Mouse (Mus musculus): Measurements from ENCODE around the gene Klhdc7b. TPM values are rescaled to one million over a fixed set of nuclear protein-coding genes. Genes with fewer than 3 reads are reported as not detected.

Gene Klhdc7b
- under 1 TPM; 0.13 to 0.18 TPM for total RNA-seq (2021)
- long read RNA-seq, result 0 reads

DNA sequence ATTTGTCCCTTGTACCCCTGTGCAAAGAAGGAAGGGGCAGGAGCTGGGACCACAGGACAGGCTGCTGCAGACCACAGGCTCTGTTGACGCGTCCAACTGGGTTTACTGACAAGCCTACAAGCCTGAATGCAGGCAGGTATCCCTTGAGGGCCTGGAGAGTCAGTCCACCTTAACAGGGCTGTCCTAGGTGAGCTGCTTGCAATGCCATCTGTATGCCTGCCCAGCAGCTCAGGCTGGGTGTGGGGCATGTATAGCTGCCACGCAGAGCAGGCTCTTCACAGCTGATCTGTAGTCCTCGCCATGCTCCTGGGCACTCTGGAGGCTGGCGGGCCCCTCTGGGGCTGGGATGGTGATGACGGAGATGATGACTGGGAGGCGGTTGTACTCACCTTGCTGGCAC, at the start of gene Klhdc7b:
Gene Klhdc7b, plus strand, starts transcription at position 301 of the 400 bp plus-strand sequence.
- DNase-seq (ENCODE audit: low spot score in 2 of 2), result no peak

DNA sequence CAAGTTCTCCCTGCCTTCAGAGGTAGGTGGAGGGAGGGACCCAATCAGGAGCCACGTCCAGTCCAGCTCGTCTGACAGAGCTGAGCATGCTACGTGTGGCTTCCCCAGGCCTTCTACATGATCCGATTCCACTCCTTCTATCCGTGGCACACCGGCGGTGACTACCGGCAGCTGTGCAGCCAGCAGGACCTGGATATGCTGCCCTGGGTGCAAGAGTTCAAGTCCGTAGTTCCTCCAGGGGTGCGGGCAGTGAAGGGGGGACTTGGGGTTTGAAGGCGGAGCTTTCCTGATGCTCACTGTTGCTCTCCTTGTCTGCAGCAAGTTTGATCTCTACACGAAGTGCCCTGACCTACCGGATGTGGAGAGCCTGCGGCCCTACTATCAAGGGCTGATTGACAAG, 48.3 kb upstream of the Klhdc7b start:
- DNase-seq (ENCODE audit: low spot score in 2 of 2), result no peak

DNA sequence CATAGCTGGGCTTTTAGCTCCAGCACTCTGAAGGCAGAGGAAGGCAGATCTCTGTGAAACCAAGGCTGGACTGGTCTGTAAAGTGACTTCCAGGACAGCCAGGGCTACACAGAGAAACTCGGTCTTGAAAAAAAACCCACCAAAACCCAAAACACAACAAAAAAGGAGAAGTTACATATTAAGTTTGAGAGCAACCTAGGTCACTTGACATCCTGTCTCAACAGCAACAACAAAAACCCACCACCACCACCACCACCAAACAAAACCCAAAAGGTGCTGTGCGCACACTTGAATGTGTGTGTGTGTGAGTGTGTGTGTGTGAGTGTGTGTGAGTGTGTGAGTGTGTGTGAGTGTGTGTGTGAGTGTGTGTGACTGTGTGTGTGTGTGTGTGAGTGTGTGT, 45.0 kb upstream of the Klhdc7b start:
- no peak for DNase-seq (ENCODE audit: low spot score in 2 of 2)

DNA sequence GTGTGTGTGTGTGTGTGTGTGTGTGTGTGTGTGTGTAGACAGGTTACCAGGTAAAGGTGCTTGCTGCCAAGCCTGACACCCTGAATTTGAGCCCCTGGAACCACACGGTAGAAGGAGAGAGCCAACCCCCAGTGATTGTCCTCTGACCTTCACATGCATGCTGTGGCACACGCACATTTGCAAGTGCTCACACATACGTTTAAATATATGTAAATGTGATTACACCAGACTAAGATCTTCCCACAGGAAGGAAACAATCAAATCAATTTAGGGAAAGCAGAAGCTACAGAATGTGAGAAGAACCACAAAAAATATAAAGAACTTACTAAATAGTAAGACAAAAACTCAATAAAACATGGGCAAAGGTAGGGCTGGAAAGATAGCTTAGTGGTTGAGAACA, 44.6 kb upstream of the Klhdc7b start:
- DNase-seq (ENCODE audit: low spot score in 2 of 2), result no peak

DNA sequence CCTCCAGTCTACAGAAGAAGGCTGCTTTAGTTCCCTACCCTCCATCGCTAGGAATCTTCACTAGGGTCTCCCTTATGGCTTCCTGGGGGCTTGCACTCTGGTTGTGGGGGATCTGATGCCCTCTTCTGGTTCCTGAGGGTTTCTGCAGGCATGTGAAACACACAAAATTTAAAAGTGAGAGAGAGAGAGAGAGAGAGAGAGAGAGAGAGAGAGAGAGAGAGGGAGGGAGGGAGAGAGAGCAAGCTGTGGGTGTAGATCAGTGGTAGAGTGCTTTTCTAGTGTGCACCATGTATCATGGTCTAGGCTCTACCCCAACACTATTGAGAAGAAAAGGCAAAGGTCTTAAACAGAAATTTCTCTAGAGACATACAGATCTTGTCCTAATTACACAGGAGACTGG, 43.0 kb upstream of the Klhdc7b start:
- no peak for DNase-seq (ENCODE audit: low spot score in 2 of 2)

DNA sequence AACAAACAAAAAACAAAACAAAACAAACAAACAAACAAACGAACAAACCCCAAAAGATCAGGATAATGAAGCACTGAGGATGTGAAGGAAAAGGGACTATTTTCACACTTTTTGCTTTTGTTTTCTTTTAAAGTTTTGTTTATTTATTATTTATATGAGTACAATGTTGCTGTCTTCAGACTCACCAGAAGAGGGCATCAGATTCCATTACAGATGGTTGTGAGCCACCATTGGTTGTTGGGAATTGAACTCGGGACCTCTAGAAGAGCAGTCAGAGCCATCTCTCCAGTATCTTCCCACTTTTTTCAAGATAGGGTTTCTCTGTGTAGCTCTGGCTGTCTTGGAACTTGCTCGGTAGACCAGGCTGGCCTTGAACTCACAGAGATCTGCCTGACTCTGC, 41.4 kb upstream of the Klhdc7b start:
- no peak for DNase-seq (ENCODE audit: low spot score in 2 of 2)

DNA sequence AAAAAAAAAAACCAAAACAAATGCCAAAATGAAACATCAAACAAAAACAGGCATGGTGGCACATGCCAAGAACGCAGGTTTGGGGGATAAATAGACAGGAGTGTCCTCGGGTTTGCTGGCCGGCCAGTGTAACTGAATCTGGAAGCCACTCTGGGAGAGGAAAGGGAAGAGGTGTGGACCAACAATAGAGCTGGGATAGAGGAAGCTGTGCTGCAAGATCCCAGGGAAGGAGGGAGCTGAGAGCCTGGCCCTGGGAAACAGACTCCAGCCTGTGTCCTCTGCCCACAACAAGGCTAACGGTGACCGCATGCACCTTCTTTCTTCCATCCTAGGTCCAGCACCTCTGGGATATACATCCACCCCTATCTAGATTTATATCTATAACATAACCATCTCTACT, 34.3 kb upstream of the Klhdc7b start:
- no peak for DNase-seq (ENCODE audit: low spot score in 2 of 2)

DNA sequence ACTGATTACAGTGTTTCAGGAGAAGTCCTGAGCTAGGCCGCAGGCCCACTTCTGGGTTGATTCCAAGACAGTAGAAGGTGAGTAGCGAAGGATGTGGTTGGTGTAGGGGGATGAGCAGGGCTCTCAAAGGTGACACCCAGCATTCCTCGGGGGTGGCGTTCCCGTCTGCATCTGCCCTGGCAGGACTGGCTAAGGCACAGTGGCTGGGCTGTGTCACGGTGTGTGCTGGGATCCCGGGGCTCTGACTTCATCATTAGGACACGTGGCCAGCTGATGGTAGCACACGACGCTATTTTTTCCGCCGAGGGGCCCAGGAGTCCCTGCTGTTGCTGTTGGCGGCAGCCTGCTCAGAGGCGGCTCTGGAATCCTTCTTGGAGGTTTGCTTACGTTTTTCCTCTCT, 33.4 kb upstream of the Klhdc7b start:
- DNase-seq (ENCODE audit: low spot score in 2 of 2), result no peak

DNA sequence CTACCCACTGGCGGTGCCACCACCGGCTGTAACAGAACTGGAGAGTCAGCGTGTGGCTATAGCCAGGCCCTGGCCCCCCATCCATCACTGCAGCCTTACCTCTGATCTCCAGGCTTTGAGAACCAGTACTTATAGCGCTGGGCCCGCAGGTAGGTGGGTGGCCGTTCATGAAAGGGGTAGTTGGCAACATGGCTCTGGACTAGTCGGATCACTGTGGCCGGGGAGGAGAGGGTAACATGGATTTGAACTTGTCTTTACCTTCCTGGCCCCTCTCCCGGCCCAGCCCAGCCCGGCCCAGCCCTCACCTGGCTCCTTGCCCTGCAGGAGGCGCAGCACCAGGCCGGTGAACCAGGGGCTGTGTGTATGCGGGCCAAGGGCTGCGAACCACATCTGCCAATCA, 32.7 kb upstream of the Klhdc7b start:
- no peak for DNase-seq (ENCODE audit: low spot score in 2 of 2)

DNA sequence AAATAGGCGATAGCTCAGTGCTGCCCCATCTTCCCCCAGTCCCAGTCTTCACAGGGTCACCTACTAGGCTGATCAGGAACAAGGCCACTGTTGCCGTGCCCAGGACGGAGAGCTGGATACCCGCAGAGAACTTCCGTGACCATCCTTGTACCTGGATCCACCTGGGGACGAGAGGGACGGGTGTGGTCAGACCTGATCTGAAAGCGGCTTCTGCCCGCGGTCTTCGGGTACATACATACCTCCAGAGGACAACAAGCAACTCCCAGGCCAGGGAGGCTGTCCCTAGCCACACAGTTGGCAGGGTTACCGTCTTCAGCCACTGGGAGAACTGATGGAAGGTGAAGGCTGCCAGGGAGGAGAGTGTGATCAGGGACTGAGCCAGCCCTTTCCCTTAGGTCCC, 31.9 kb upstream of the Klhdc7b start:
- DNase-seq (ENCODE audit: low spot score in 2 of 2), result no peak

DNA sequence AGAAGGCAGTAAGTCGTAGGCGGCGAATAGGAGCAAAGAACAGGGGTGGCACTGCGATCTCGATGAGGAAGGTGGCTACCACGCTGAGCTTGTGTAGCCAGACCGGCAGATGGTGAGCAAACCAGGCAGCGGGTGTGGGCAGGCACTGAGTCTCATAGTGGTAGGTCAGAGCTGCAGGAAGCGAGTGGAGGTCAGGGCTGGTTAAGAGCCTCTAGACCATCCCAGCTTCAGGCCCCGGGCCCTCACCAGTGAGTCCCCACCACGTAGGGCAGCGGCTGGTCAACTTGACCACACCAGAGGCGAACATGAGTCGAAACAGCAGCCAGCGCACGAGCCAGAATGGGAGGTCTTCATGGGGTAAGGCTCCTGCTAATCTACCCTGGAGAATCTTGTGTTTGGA, 30.9 kb upstream of the Klhdc7b start:
- no peak for DNase-seq (ENCODE audit: low spot score in 2 of 2)

DNA sequence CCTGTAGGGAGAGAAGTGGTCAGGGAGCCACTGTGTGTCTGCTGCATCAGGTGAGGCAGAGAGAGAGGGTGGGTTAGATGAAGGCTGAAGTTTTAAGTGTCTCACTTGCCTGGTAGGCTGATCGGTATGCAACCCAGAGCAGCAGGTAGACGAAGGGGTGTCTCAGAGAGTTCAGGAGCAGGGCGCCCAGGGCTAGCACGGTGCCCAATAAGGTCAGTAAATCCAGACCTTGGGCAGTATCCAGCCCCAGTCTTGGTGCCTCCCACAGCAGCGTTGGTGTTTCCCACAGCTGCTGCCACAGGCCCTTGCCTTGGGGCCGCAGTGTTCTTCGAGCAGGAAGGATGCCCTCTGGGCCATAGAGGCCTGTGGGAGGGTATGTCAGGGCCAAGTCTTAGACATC, 30.3 kb upstream of the Klhdc7b start:
- DNase-seq (ENCODE audit: low spot score in 2 of 2), result no peak

DNA sequence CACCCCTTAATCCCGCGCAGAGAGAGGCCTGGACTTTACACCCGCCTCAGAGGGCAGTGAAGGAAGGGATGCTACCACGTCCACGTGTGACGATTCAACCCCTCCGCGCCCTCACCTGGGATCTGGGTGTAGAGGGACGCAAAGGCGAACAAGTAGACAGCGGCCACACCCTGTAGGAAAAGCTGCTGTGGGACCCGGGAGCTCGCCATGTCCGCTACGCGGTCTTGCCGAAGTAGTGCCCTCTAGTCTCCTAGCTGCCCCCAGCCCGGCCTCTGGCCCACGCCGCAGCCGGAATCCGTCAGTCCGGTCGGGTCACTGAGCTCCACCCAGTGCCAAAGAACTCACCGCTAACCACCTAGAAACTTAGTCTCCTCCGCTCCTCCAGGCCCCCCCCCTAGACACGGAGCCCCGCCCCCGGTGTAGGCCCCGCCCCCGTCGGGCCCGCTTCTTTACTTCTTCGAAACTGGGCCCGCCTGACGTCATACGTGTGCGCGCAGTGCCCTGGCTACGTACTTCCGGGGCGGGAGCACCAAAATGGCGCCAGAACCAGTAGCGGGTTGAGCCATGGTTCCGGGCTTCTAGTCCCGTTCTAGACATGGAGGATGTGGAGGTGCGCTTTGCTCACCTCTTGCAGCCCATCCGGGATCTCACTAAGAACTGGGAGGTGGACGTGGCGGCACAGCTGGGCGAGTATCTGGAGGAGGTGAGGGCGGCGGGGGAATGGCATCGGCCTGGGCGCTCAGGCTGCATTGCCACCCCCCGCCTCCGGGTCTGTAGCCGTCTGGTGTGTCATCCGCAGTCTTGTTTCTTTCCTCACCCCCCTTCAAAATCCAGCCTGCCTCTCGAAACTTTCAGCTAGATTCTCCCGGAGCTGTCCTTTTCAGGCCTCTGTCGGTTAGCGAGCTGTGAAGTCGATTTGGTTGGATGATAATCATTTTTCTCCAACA, 29.2 kb upstream of the Klhdc7b start, which contains the start of the genes Lmf2 and Ncaph2:
Gene Lmf2, minus strand, starts transcription at position 419 of the 947 bp plus-strand sequence.
Gene Ncaph2, plus strand, starts transcription at position 479 of the 947 bp plus-strand sequence.
- DNase-seq (ENCODE audit: low spot score in 2 of 2), result peak; percentile 94 to 95

DNA sequence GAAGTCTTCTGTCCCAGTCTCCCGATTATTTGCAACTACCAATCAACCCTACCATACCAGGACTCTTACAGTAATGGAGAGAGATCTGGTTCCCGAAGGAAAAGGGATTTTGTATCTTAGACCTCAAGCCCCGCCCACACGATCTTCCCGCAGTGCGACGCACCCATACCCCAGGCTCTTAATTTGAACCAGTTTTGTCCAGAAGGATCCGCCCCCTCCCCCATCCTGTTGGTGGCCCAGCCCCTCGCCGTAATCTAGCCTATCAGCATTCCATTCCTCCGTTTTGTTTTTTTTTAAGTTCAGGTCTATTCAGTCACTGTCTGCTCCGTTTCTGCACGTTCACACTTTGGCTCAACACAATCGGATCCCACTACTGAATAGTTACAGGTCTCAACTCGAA, 28.3 kb upstream of the Klhdc7b start:
- peak; percentile 74 to 79 for DNase-seq (ENCODE audit: low spot score in 2 of 2)

DNA sequence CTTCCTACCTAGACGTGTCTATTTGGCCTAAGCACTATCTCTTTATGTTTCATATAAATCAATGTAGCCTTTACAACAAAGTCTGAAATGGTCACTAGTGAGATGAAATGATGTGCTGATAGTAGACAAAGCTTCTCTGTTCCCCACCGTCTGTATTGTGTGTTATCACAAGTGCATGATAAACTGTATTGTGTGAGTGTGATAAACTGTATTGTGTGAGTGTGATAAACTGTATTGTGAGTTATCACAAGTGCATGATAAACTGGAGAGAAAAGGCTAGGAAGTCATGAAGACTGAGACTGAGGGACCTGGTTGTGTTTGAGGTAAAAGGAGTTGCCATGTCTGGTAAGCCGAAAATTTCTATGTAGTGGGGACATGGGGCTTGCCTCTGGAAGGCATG, 25.9 kb upstream of the Klhdc7b start:
- no peak for DNase-seq (ENCODE audit: low spot score in 2 of 2)

DNA sequence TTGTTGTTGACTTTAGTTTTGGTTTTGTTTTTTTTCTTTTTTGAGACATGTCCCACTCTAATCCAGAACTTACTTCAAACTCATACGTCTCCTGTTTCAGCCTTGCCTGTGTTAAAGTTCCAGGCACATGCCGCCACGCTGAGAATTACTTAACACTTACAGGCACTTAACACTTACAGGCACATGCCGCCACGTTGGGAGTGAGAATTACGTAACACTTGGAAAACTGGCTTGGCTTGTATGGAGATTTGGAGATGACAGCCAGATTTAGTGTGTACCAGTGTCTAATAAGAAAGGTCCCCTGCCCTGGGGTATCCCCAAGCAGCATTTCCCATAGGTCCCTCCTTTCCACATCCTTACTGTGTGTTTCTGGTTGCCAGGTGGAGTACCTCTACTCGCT, 21.7 kb upstream of the Klhdc7b start:
- no peak for DNase-seq (ENCODE audit: low spot score in 2 of 2)

DNA sequence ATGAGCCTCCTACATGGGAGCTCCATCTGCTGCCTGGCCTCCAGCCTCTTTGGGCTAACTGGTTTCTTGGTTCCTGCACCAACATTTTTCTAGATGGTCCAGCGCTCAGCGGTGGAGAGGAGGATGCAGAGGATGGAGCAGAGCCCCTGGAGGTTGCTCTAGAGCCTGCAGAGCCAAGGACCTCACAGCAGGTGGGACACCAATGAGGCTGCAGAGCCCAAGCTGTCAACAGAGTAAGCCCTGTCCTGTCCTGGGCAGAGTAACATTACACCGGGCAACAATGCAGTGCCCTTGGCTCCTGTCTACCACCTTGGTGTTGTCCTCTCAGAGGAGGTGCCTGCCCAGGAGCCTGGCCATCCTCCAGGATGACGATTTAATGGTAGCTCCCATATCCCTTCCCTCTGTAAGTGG, 19.6 kb upstream of the Klhdc7b start:
- no peak for DNase-seq (ENCODE audit: low spot score in 2 of 2)

DNA sequence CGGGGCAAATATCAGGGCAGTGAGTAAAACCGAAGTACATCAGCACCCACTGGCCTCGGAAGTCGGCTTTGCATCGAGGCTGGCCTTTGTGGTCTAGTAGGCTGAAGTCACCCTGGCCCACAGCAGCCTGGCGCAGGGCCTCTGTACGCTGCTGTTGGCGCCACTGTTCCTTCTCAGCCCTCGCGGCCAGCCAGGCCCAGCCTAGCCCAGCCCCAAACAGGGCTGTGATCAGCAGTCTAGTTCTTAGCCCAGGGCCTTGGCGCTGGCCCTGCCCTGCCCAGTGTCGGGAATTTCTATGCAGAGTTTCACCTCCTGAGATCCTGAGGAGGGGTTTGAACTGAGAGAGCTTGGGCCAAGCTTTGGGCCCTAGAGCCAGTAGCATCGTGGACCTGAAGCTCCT, 12.6 kb upstream of the Klhdc7b start:
- DNase-seq (ENCODE audit: low spot score in 2 of 2), result peak in 1 of 2 experiments; percentile 14

DNA sequence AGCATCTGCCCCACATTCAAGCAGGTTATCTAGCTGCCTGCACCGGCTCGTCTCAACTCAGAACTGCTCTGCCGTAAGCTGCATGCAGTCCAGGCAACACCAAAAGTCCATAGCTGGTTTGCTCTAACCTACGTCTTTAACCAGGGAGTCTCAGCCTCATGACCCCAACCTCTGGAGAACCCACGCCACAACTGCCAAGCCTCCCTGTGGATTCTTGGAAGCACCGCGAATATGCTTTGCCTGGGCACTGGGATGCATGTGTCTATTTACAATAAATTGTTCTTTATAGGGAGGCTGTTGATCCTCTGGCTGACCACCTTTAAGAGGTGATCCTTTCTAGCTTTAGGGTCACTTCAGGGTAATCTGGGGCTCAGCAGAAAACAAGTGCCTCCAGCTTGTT, 12.2 kb upstream of the Klhdc7b start:
- DNase-seq (ENCODE audit: low spot score in 2 of 2), result peak in 1 of 2 experiments; percentile 17

DNA sequence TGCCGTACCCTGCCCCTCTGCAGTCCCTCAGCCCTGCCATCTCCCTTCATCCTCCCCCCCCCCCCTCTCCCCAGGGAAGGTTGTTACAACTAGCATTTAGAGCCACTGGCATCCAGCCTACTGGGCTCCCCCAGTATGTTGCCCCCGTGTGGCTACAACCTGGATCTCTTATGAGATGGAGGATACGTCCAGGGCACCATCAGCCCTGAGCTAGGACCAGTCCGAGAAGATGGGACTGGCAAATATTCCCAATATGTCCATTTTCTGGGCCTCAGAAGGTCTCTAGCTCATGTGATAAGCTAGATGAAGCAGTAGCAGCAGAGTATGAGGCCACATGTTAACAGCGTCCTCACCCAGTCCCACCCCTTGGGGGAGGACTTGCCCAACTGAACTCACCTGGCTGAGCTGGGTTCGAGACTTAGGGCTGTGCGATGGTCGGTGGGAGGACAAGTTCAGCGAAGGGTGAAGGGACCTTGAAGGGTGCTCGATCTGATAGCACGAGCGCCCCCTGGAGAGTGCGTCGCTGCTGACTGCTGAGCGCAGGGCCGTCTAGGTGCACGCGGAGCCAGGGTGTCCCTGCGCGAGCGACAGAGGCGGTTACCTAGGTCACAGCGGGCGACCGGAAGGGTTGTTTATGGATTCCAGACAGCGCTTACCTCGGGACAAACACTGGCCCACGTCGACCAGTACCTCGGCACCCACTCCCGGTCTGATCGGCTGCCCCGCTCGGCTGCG, 11.5 kb upstream of the Klhdc7b start:
- DNase-seq (ENCODE audit: low spot score in 2 of 2), result peak; percentile 88 to 89

DNA sequence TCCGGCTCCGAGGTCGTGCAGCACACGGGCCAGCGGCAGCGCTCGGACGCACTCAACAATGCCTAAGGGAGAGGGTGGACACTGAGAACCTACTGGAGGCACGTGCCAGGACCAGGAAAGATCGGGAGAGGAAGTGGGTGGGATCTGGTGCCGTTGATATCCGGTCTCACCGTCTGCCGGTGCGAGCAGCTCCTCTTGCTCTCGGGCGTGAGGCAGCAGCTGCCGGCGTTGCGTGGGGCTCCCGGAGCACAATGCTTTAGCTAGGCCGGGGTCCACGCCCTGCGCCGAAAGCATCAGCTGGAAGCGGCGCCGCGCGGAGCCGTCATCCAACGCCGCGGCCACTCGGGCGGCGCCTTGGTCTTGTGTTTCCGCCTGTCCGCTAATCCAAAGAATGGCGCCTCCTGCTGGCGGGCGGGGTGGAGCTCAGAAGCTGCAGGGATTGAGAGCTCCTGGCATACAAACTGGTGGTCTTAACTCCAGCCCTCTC, 10.9 kb upstream of the Klhdc7b start, which contains the start of gene Sco2:
Gene Sco2, minus strand, starts transcription at position 85 of the 487 bp plus-strand sequence.
- DNase-seq (ENCODE audit: low spot score in 2 of 2), result peak; percentile 97 to 98

DNA sequence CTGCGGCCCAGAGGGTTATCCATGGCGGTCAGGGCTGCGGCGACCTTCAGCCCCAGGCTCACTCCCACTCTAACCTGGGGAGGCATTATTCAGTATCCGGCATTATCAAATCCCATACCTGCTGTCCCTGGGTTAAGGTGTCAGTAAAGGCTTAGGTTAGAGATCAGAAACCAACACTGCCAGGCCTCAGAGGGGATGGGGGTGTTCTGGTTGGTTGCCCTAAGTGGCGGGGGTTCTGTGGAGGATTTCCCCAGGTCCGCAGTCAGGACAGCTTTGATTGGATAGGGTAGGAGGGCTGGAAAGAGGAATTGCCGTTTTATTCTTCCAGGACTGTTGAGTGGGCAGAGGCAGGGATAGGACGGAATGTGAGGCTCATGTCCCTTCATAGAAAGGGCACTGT, 10.4 kb upstream of the Klhdc7b start:
- no peak for DNase-seq (ENCODE audit: low spot score in 2 of 2)
